Mouse (Mus musculus) midbrain, postnatal 0 days (tissue): ENCODE results near the gene Fgd2. TPM values are rescaled to one million over a fixed set of nuclear protein-coding genes. Genes with fewer than 3 reads are reported as not detected.
"Not testable (repeated sequence)": the region's sequence is repeated elsewhere in the genome, so short reads cannot be mapped to it uniquely, and the experiment has no call there.

Experiments
- ATAC-seq: fragments of 200-750 bp; cut with Nextera tagmentation; 2 replicates; pipeline ENCODE4 v1.8.0; 2017; ENCODE audit warnings: moderate number of reproducible peaks, mild to moderate bottlenecking, moderate TSS enrichment, moderate library complexity; ENCODE audit not compliant: low FRiP score
- DNase-seq: peaks from one replicate; pipeline ENCODE4 v3.0.0-alpha.2; 2015; ENCODE audit warnings: low spot score
- H3K27ac ChIP-seq: fragments of 300-500 bp; sonication (generic); 2 replicates; pipeline ENCODE4 v1.5.1; 2014; ENCODE audit warnings: low read depth, mild to moderate bottlenecking, low read length, mixed read lengths
- H3K27me3 ChIP-seq: fragments of 300-500 bp; sonication (generic); 2 replicates; pipeline ENCODE4 v1.6.1; 2014; ENCODE audit warnings: low read length, control low read depth, mixed read lengths; ENCODE audit not compliant: insufficient read depth
- H3K36me3 ChIP-seq: fragments of 300-500 bp; sonication (generic); 2 replicates; pipeline ENCODE4 v1.6.1; 2014; ENCODE audit warnings: low read length, control low read depth, mixed read lengths; ENCODE audit not compliant: insufficient read depth
- H3K4me1 ChIP-seq: fragments of 300-500 bp; sonication (generic); 2 replicates; pipeline ENCODE4 v1.6.1; 2014; ENCODE audit warnings: mild to moderate bottlenecking, control low read depth, antibody characterized with exemption, low read length, mixed read lengths; ENCODE audit not compliant: insufficient read depth
- H3K4me2 ChIP-seq: fragments of 300-500 bp; sonication (generic); 2 replicates; pipeline ENCODE4 v1.6.1; 2014; ENCODE audit warnings: low read depth, mild to moderate bottlenecking, low read length, mixed read lengths; ENCODE audit not compliant: poor library complexity, severe bottlenecking
- H3K4me3 ChIP-seq: fragments of 300-500 bp; sonication (generic); 2 replicates; pipeline ENCODE4 v1.5.1; 2014; ENCODE audit warnings: low read depth, mild to moderate bottlenecking, low read length, moderate library complexity
- H3K9ac ChIP-seq: fragments of 300-500 bp; sonication (generic); replicated peaks from 2 replicates; pipeline ENCODE4 v1.6.1; 2014; ENCODE audit warnings: mild to moderate bottlenecking, low read length, moderate library complexity, mixed read lengths; ENCODE audit not compliant: poor library complexity, severe bottlenecking
- H3K9me3 ChIP-seq: fragments of 300-500 bp; sonication (generic); 2 replicates; pipeline ENCODE4 v1.6.1; 2016; ENCODE audit warnings: low read length, control low read depth
- CTCF ChIP-seq: IDR thresholded peaks from 2 replicates; pipeline ENCODE4 v1.5.1; 2016; ENCODE audit warnings: antibody characterized with exemption, mild to moderate bottlenecking
- WGBS: fragments of 180-500 bp; shearing (Covaris S2); extraction: QIAGEN DNeasy Blood & Tissue Kit; methylation state at CpG from one replicate; pipeline ENCODE4 v1.1.7; 2014; 5-methylcytosine and 5-hydroxymethylcytosine counted together
- polyA plus RNA-seq: library from polyadenylated mRNA; unstranded; fragments of >200 nt; fragmentation: Nextera tagmentation; extraction: Ambion mirVana; gene quantifications from 2 replicates; pipeline ENCODE4 v1.2.1, GENCODE M21; 2015
- total RNA-seq: library from RNA; depleted of rRNA; stranded (reverse); fragments of >200 nt; gene quantifications from 2 replicates; pipeline ENCODE4 v1.2.3, GENCODE M21; 2014; rRNA removed

Fgd2 gene
- total RNA-seq (13.4 and 27.3 TPM in 2 replicates), polyA plus RNA-seq (14.4 and 16.5 TPM in 2 replicates)

GRCm38 (mm10) chr17:29360761-29361221 is at the start of gene Fgd2:
Gene Fgd2, plus strand, starts transcription at chr17:29360914.
- TF ChIP-seq CTCF, result peak; percentile 49

GRCm38 (mm10) chr17:29311602-29312001 is 49.1 kb upstream of the Fgd2 start:
- WGBS, result 88% methylated on average over 8 of the region's 8 CpGs
- no peak for DNase-seq
- Histone ChIP-seq H3K27me3 (no peaks in the 10 kb centered on the region), H3K4me2 (no peak overlapping the region), H3K27ac (no peak overlapping the region), H3K4me1 (no peaks in the 10 kb centered on the region), H3K9ac (no peak overlapping the region), H3K36me3 (no peaks in the 10 kb centered on the region), H3K4me3 (no peak overlapping the region), H3K9me3 (no peaks in the 10 kb centered on the region)
- ATAC-seq, result no peak
- TF ChIP-seq CTCF, result no peak

More at GRCm38 (mm10) chr17:29360761-29361221, at the start of gene Fgd2:
- DNase-seq (no peak), ATAC-seq (no peak)
- Histone ChIP-seq H3K27ac (no peak within 1 kb of the TSS), H3K9me3 (no peaks in the 10 kb centered on the region), H3K27me3 (no peaks in the 10 kb centered on the region), H3K4me1 (peaks cover 7% of the 10 kb centered on the region), H3K4me2 (no peak within 1 kb of the TSS), H3K4me3 (no peak within 1 kb of the TSS), H3K36me3 (no peaks in the 10 kb centered on the region), H3K9ac (no peak within 1 kb of the TSS)
- WGBS, result 20% methylated on average over 5 of the region's 5 CpGs

GRCm38 (mm10) chr17:29312082-29312481 is 48.6 kb upstream of the Fgd2 start:
- no peak for ATAC-seq
- no peaks in the 10 kb centered on the region for H3K36me3 ChIP-seq
- 78% methylated on average over 2 of the region's 2 CpGs for WGBS

GRCm38 (mm10) chr17:29313300-29313699 is 47.4 kb upstream of the Fgd2 start:
- H3K27me3 ChIP-seq, result no peaks in the 10 kb centered on the region
- H3K36me3 ChIP-seq, result no peaks in the 10 kb centered on the region
- no peaks in the 10 kb centered on the region for H3K9me3 ChIP-seq
- H3K9ac ChIP-seq, result no peak overlapping the region
- no peak for ATAC-seq
- no peaks in the 10 kb centered on the region for H3K4me1 ChIP-seq
- DNase-seq, result no peak
- no peak overlapping the region for H3K27ac ChIP-seq
- H3K4me3 ChIP-seq, result no peak overlapping the region
- peak; percentile 31; the same call in 1 of the 2 replicates for TF ChIP-seq CTCF
- H3K4me2 ChIP-seq, result no peak overlapping the region

More at GRCm38 (mm10) chr17:29312082-29312481, 48.6 kb upstream of the Fgd2 start:
- Histone ChIP-seq H3K27me3 (no peaks in the 10 kb centered on the region), H3K27ac (no peak overlapping the region), H3K9me3 (no peaks in the 10 kb centered on the region), H3K9ac (no peak overlapping the region), H3K4me3 (no peak overlapping the region), H3K4me1 (no peaks in the 10 kb centered on the region), H3K4me2 (no peak overlapping the region)
- no peak for TF ChIP-seq CTCF
- no peak for DNase-seq

- Histone ChIP-seq H3K4me3 (no peak overlapping the region), H3K27me3 (no peaks in the 10 kb centered on the region), H3K4me2 (no peak overlapping the region), H3K27ac (no peak overlapping the region), H3K9ac (no peak overlapping the region), H3K4me1 (peaks cover 6% of the 10 kb centered on the region; the same call in 1 of the 2 replicates), H3K36me3 (no peaks in the 10 kb centered on the region), H3K9me3 (no peaks in the 10 kb centered on the region)
- no peak for TF ChIP-seq CTCF
- ATAC-seq, result no peak
- DNase-seq, result no peak
- 45% methylated on average over 9 of the region's 9 CpGs for WGBS
Measured at GRCm38 (mm10) chr17:29315672-29316465, 44.8 kb upstream of the Fgd2 start.

GRCm38 (mm10) chr17:29316891-29317290 is 43.8 kb upstream of the Fgd2 start:
- TF ChIP-seq CTCF, result no peak
- DNase-seq (no peak), ATAC-seq (no peak)
- no peaks in the 10 kb centered on the region for H3K9me3 ChIP-seq
- no peak overlapping the region for H3K4me3 ChIP-seq
- H3K4me1 ChIP-seq, result peaks cover 6% of the 10 kb centered on the region; the same call in 1 of the 2 replicates
- H3K36me3 ChIP-seq, result no peaks in the 10 kb centered on the region
- H3K27ac ChIP-seq, result no peak overlapping the region
- 51% methylated on average over 3 of the region's 3 CpGs for WGBS
- H3K4me2 ChIP-seq, result no peak overlapping the region
- H3K27me3 ChIP-seq, result no peaks in the 10 kb centered on the region
- no peak overlapping the region for H3K9ac ChIP-seq

- H3K36me3 ChIP-seq, H3K9me3 ChIP-seq, H3K4me3 ChIP-seq, DNase-seq, H3K27ac ChIP-seq, H3K9ac ChIP-seq, ATAC-seq, H3K4me2 ChIP-seq, H3K27me3 ChIP-seq, H3K4me1 ChIP-seq: not testable (repeated sequence)
- 82% methylated on average over 2 of the region's 3 CpGs for WGBS
Measured at GRCm38 (mm10) chr17:29317380-29317779, 43.3 kb upstream of the Fgd2 start, which contains the start of gene Pi16. Gene Pi16, plus strand, starts transcription at chr17:29317680.
